Mouse (Mus musculus): ENCODE data around the gene Spata21. TPM values are rescaled to one million over a fixed set of nuclear protein-coding genes. Genes with fewer than 3 reads are reported as not detected.

Gene Spata21
- polyA plus RNA-seq, 1 experiment from 2014 or later = not detected

- DNase-seq (no peak), ATAC-seq (ENCODE audit: low FRiP score, low TSS enrichment) (no peak)
- Histone ChIP-seq H3K27me3 (ENCODE audit: control insufficient read depth, insufficient read depth, low read length) (no peaks in the 10 kb centered on the region), H3K4me2 (ENCODE audit: low read length) (no peak overlapping the region), H3K9me3 (ENCODE audit: control insufficient read depth, low read length) (no peaks in the 10 kb centered on the region), H3K9ac (replicated peaks; ENCODE audit: low read length) (no peak overlapping the region), H3K27ac (replicated peaks; ENCODE audit: low read depth, low read length) (no peak overlapping the region), H3K4me1 (ENCODE audit: control insufficient read depth, insufficient read depth, low read length) (no peaks in the 10 kb centered on the region), H3K36me3 (ENCODE audit: control insufficient read depth, insufficient read depth, low read length) (peaks cover 17% of the 10 kb centered on the region; the same call in 1 of the 2 replicates), H3K4me3 (replicated peaks; ENCODE audit: low read depth, low read length) (no peak overlapping the region)
- WGBS = 55% methylated on average over 10 of the region's 10 CpGs
Observed at GRCm38 (mm10) chr4:141108196-141108732, 20.1 kb downstream of the Spata21 start.

GRCm38 (mm10) chr4:141113831-141114230 is 25.7 kb downstream of the Spata21 start:
- DNase-seq (no peak), ATAC-seq (ENCODE audit: low FRiP score, low TSS enrichment) (peak; percentile 37; the same call in 1 of the 2 replicates)
- H3K36me3 ChIP-seq (ENCODE audit: control insufficient read depth, insufficient read depth, low read length) = peaks cover 62% of the 10 kb centered on the region
- no peaks in the 10 kb centered on the region for H3K4me1 ChIP-seq (ENCODE audit: control insufficient read depth, insufficient read depth, low read length)
- no peak overlapping the region for H3K9ac ChIP-seq (replicated peaks; ENCODE audit: low read length)
- WGBS = 74% methylated on average over 7 of the region's 7 CpGs
- H3K27ac ChIP-seq (replicated peaks; ENCODE audit: low read depth, low read length) = no peak overlapping the region
- no peaks in the 10 kb centered on the region for H3K27me3 ChIP-seq (ENCODE audit: control insufficient read depth, insufficient read depth, low read length)
- no peak overlapping the region for H3K4me3 ChIP-seq (replicated peaks; ENCODE audit: low read depth, low read length)
- H3K9me3 ChIP-seq (ENCODE audit: control insufficient read depth, low read length) = no peaks in the 10 kb centered on the region
- no peak overlapping the region for H3K4me2 ChIP-seq (ENCODE audit: low read length)

GRCm38 (mm10) chr4:141114521-141114981 is 26.4 kb downstream of the Spata21 start:
- H3K9me3 ChIP-seq (ENCODE audit: control insufficient read depth, low read length) = no peaks in the 10 kb centered on the region
- H3K9ac ChIP-seq (replicated peaks; ENCODE audit: low read length) = 0 out of 2 replicates have a peak overlapping the region, but pooled peaks have one; percentile 9
- no peak overlapping the region for H3K4me2 ChIP-seq (ENCODE audit: low read length)
- 65% methylated on average over 6 of the region's 6 CpGs for WGBS
- H3K27me3 ChIP-seq (ENCODE audit: control insufficient read depth, insufficient read depth, low read length) = no peaks in the 10 kb centered on the region
- no peak for DNase-seq
- peak overlapping the region; percentile 37; the same call in 1 of the 2 replicates for H3K27ac ChIP-seq (replicated peaks; ENCODE audit: low read depth, low read length)
- H3K4me1 ChIP-seq (ENCODE audit: control insufficient read depth, insufficient read depth, low read length) = no peaks in the 10 kb centered on the region
- no peak overlapping the region for H3K4me3 ChIP-seq (replicated peaks; ENCODE audit: low read depth, low read length)
- no peak for ATAC-seq (ENCODE audit: low FRiP score, low TSS enrichment)
- peaks cover 62% of the 10 kb centered on the region for H3K36me3 ChIP-seq (ENCODE audit: control insufficient read depth, insufficient read depth, low read length)

- Histone ChIP-seq H3K9ac (replicated peaks; ENCODE audit: low read length) (no peak overlapping the region), H3K4me2 (ENCODE audit: low read length) (no peak overlapping the region), H3K4me3 (replicated peaks; ENCODE audit: low read depth, low read length) (no peak overlapping the region), H3K9me3 (ENCODE audit: control insufficient read depth, low read length) (no peaks in the 10 kb centered on the region), H3K4me1 (ENCODE audit: control insufficient read depth, insufficient read depth, low read length) (no peaks in the 10 kb centered on the region), H3K27me3 (ENCODE audit: control insufficient read depth, insufficient read depth, low read length) (no peaks in the 10 kb centered on the region), H3K27ac (replicated peaks; ENCODE audit: low read depth, low read length) (no peak overlapping the region), H3K36me3 (ENCODE audit: control insufficient read depth, insufficient read depth, low read length) (peaks cover 62% of the 10 kb centered on the region)
- ATAC-seq (ENCODE audit: low FRiP score, low TSS enrichment) (no peak), DNase-seq (no peak)
- WGBS = 45% methylated on average over 8 of the region's 8 CpGs
Observed at GRCm38 (mm10) chr4:141115398-141115797, 27.3 kb downstream of the Spata21 start.

- Histone ChIP-seq H3K36me3 (ENCODE audit: control insufficient read depth, insufficient read depth, low read length) (peaks cover 44% of the 10 kb centered on the region), H3K4me3 (replicated peaks; ENCODE audit: low read depth, low read length) (no peak overlapping the region), H3K27me3 (ENCODE audit: control insufficient read depth, insufficient read depth, low read length) (no peaks in the 10 kb centered on the region), H3K4me2 (ENCODE audit: low read length) (no peak overlapping the region), H3K4me1 (ENCODE audit: control insufficient read depth, insufficient read depth, low read length) (no peaks in the 10 kb centered on the region), H3K27ac (replicated peaks; ENCODE audit: low read depth, low read length) (no peak overlapping the region), H3K9ac (replicated peaks; ENCODE audit: low read length) (no peak overlapping the region), H3K9me3 (ENCODE audit: control insufficient read depth, low read length) (no peaks in the 10 kb centered on the region)
- ATAC-seq (ENCODE audit: low FRiP score, low TSS enrichment) (no peak), DNase-seq (no peak)
- 55% methylated on average over 4 of the region's 4 CpGs for WGBS
Observed at GRCm38 (mm10) chr4:141118691-141119090, 30.6 kb downstream of the Spata21 start.

GRCm38 (mm10) chr4:141120700-141121099 is 32.6 kb downstream of the Spata21 start:
- Histone ChIP-seq H3K27me3 (ENCODE audit: control insufficient read depth, insufficient read depth, low read length) (no peaks in the 10 kb centered on the region), H3K9me3 (ENCODE audit: control insufficient read depth, low read length) (no peaks in the 10 kb centered on the region), H3K4me3 (replicated peaks; ENCODE audit: low read depth, low read length) (no peak overlapping the region), H3K36me3 (ENCODE audit: control insufficient read depth, insufficient read depth, low read length) (peaks cover 28% of the 10 kb centered on the region), H3K27ac (replicated peaks; ENCODE audit: low read depth, low read length) (no peak overlapping the region), H3K4me1 (ENCODE audit: control insufficient read depth, insufficient read depth, low read length) (no peaks in the 10 kb centered on the region), H3K9ac (replicated peaks; ENCODE audit: low read length) (no peak overlapping the region; the same call in 1 of the 2 replicates), H3K4me2 (ENCODE audit: low read length) (no peak overlapping the region)
- DNase-seq = peak; percentile 87
- WGBS = 21% methylated on average over 11 of the region's 11 CpGs
- peak; percentile 27; the same call in 1 of the 2 replicates for ATAC-seq (ENCODE audit: low FRiP score, low TSS enrichment)

- no peak for ATAC-seq (ENCODE audit: low FRiP score, low TSS enrichment)
- no peak overlapping the region for H3K4me3 ChIP-seq (replicated peaks; ENCODE audit: low read depth, low read length)
- no peak overlapping the region for H3K4me2 ChIP-seq (ENCODE audit: low read length)
- no peaks in the 10 kb centered on the region for H3K27me3 ChIP-seq (ENCODE audit: control insufficient read depth, insufficient read depth, low read length)
- H3K27ac ChIP-seq (replicated peaks; ENCODE audit: low read depth, low read length) = no peak overlapping the region
- 87% methylated on average over 7 of the region's 7 CpGs for WGBS
- H3K9me3 ChIP-seq (ENCODE audit: control insufficient read depth, low read length) = no peaks in the 10 kb centered on the region
- no peak overlapping the region for H3K9ac ChIP-seq (replicated peaks; ENCODE audit: low read length)
- no peak for DNase-seq
- no peaks in the 10 kb centered on the region for H3K4me1 ChIP-seq (ENCODE audit: control insufficient read depth, insufficient read depth, low read length)
- peaks cover 8% of the 10 kb centered on the region for H3K36me3 ChIP-seq (ENCODE audit: control insufficient read depth, insufficient read depth, low read length)
Observed at GRCm38 (mm10) chr4:141122663-141123062, 34.5 kb downstream of the Spata21 start.

GRCm38 (mm10) chr4:141123065-141123464 is 34.9 kb downstream of the Spata21 start:
- no peak overlapping the region for H3K27ac ChIP-seq (replicated peaks; ENCODE audit: low read depth, low read length)
- H3K9ac ChIP-seq (replicated peaks; ENCODE audit: low read length) = no peak overlapping the region
- no peaks in the 10 kb centered on the region for H3K4me1 ChIP-seq (ENCODE audit: control insufficient read depth, insufficient read depth, low read length)
- DNase-seq (no peak), ATAC-seq (ENCODE audit: low FRiP score, low TSS enrichment) (no peak)
- no peaks in the 10 kb centered on the region for H3K9me3 ChIP-seq (ENCODE audit: control insufficient read depth, low read length)
- H3K4me2 ChIP-seq (ENCODE audit: low read length) = no peak overlapping the region
- H3K27me3 ChIP-seq (ENCODE audit: control insufficient read depth, insufficient read depth, low read length) = no peaks in the 10 kb centered on the region
- H3K4me3 ChIP-seq (replicated peaks; ENCODE audit: low read depth, low read length) = no peak overlapping the region
- H3K36me3 ChIP-seq (ENCODE audit: control insufficient read depth, insufficient read depth, low read length) = peaks cover 4% of the 10 kb centered on the region
- 37% methylated on average over 1 of the region's 1 CpGs for WGBS

- no peaks in the 10 kb centered on the region for H3K27me3 ChIP-seq (ENCODE audit: control insufficient read depth, insufficient read depth, low read length)
- WGBS = 73% methylated on average over 6 of the region's 6 CpGs
- peaks cover 12% of the 10 kb centered on the region for H3K4me1 ChIP-seq (ENCODE audit: control insufficient read depth, insufficient read depth, low read length)
- no peaks in the 10 kb centered on the region for H3K36me3 ChIP-seq (ENCODE audit: control insufficient read depth, insufficient read depth, low read length)
- no peak overlapping the region for H3K4me2 ChIP-seq (ENCODE audit: low read length)
- H3K4me3 ChIP-seq (replicated peaks; ENCODE audit: low read depth, low read length) = no peak overlapping the region
- H3K9me3 ChIP-seq (ENCODE audit: control insufficient read depth, low read length) = no peaks in the 10 kb centered on the region
- no peak for ATAC-seq (ENCODE audit: low FRiP score, low TSS enrichment)
- no peak overlapping the region for H3K9ac ChIP-seq (replicated peaks; ENCODE audit: low read length)
- no peak for DNase-seq
- no peak overlapping the region for H3K27ac ChIP-seq (replicated peaks; ENCODE audit: low read depth, low read length)
Observed at GRCm38 (mm10) chr4:141129190-141129710, 41.1 kb downstream of the Spata21 start.

Data from midbrain, embryonic 14.5 days (tissue).